Mouse (Mus musculus): Measurements from ENCODE around the gene Cc2d1a.

GRCm38 (mm10) chr8:84132225-84132624 is 15.5 kb downstream of the Cc2d1a start:
- TF ChIP-seq POLR2A (IDR thresholded peaks at IDR 0.05; ENCODE audit: borderline replicate concordance, extremely low read depth, insufficient read depth, insufficient read length, poor library complexity, severe bottlenecking), result no peak
- TF ChIP-seq CTCF (IDR thresholded peaks at IDR 0.05; ENCODE audit: borderline replicate concordance, extremely low read depth, insufficient read depth, insufficient read length), result no peak

All from brain, embryonic 14.5 days (tissue).